Mouse (Mus musculus) forebrain, embryonic 14.5 days (tissue): ENCODE measurements around the gene Prkg2. TPM values are rescaled to one million over a fixed set of nuclear protein-coding genes. Genes with fewer than 3 reads are reported as not detected.

Experiments used
- ATAC-seq: fragments of 200-750 bp; cut with Nextera tagmentation; 2 replicates; pipeline ENCODE4 v1.8.0; 2017; ENCODE audit warnings: mild to moderate bottlenecking, moderate library complexity
- DNase-seq: peaks from one replicate; pipeline ENCODE4 v3.0.0-alpha.2; 2015; ENCODE audit warnings: low spot score
- H3K27ac ChIP-seq: fragments of 300-500 bp; sonication (generic); 2 replicates; pipeline ENCODE4 v1.5.1; 2014; ENCODE audit warnings: low read depth, mild to moderate bottlenecking, control low read depth, low read length, moderate library complexity
- H3K27me3 ChIP-seq: fragments of 300-500 bp; sonication (generic); replicated peaks from 2 replicates; pipeline ENCODE4 v1.6.1; 2014; ENCODE audit warnings: low read length, control low read depth, mixed read lengths; ENCODE audit not compliant: control insufficient read depth, insufficient read depth
- H3K36me3 ChIP-seq: fragments of 300-500 bp; sonication (generic); 2 replicates; pipeline ENCODE4 v1.6.1; 2014; ENCODE audit warnings: low read length, control low read depth; ENCODE audit not compliant: control insufficient read depth, insufficient read depth
- H3K4me1 ChIP-seq: fragments of 300-500 bp; sonication (generic); 2 replicates; pipeline ENCODE4 v1.6.1; 2014; ENCODE audit warnings: antibody characterized with exemption, low read length, control low read depth; ENCODE audit not compliant: control insufficient read depth, insufficient read depth
- H3K4me2 ChIP-seq: fragments of 300-500 bp; sonication (generic); 2 replicates; pipeline ENCODE4 v1.6.1; 2014; ENCODE audit warnings: mild to moderate bottlenecking, control low read depth, low read length
- H3K4me3 ChIP-seq: fragments of 300-500 bp; sonication (generic); 2 replicates; pipeline ENCODE4 v1.5.1; 2014; ENCODE audit warnings: low read depth, low read length, control low read depth
- H3K9ac ChIP-seq: fragments of 300-500 bp; sonication (generic); 2 replicates; pipeline ENCODE4 v1.6.1; 2014; ENCODE audit warnings: mild to moderate bottlenecking, low read length, control low read depth, moderate library complexity
- H3K9me3 ChIP-seq: fragments of 300-500 bp; sonication (generic); replicated peaks from 2 replicates; pipeline ENCODE4 v1.6.1; 2016; ENCODE audit warnings: low read length, control low read depth, mixed read lengths; ENCODE audit not compliant: control insufficient read depth
- WGBS: fragments of 180-500 bp; shearing (Covaris S2); extraction: QIAGEN DNeasy Blood & Tissue Kit; methylation state at CpG from one replicate; pipeline ENCODE4 v1.1.7; 2014; 5-methylcytosine and 5-hydroxymethylcytosine counted together
- polyA plus RNA-seq: library from polyadenylated mRNA; unstranded; fragments of >200 nt; fragmentation: Nextera tagmentation; extraction: Ambion mirVana; gene quantifications from 2 replicates; pipeline ENCODE4 v1.2.1, GENCODE M21; 2014

Prkg2 gene
- polyA plus RNA-seq, 1 experiment from 2014 or later: 0.97 TPM

DNA sequence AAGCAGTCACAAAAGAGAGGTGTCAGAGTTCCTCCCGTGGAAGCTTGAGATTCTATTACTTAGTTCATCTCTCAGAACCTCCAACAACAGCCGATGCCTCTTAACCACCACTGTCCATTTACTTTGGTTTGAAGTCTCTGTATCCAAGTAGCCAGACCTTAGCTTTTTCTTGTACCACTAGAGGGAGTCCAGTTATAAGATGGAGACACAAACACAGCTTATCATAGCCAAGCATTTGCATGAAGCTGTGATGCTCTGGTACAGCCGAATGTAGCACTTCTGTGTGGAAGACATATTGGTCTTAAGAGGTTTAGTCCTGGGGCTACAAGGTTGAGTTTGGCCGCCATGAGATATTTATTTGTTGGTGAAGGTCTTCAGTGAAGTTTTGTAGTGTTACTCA is 134.8 kb downstream of the Prkg2 start:
- Histone ChIP-seq H3K4me1 (no peaks in the 10 kb centered on the region), H3K4me2 (no peak overlapping the region), H3K9ac (no peak overlapping the region), H3K27ac (no peak overlapping the region), H3K4me3 (no peak overlapping the region), H3K27me3 (no peaks in the 10 kb centered on the region), H3K36me3 (no peaks in the 10 kb centered on the region), H3K9me3 (no peaks in the 10 kb centered on the region; the same call in 1 of the 2 replicates)
- DNase-seq (peak; percentile 84), ATAC-seq (0 out of 2 replicates have a peak, but pooled peaks have one; percentile 46)
- WGBS: 55% methylated on average over 4 of the region's 4 CpGs

DNA sequence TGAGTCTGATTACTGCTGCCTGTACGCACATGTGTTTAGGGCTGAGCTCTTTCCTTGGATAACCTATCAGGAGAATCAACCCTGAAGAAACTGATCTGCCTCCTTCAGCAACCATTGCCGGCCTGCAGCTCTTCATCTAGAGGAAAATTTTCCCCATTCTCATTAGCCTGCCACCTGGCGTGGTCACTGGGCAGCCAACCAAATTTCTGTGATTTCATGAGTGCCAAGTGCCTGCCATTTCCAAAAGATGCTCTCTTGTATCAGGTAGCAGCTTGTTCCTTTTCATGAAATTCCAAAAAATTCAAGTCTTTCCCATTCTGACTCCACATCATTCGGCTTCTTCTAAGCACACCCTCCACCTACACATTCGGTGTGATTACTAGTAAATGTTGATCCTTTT is 136.2 kb downstream of the Prkg2 start:
- Histone ChIP-seq H3K36me3 (no peaks in the 10 kb centered on the region), H3K27me3 (no peaks in the 10 kb centered on the region), H3K9ac (no peak overlapping the region), H3K4me2 (no peak overlapping the region), H3K9me3 (no peaks in the 10 kb centered on the region), H3K4me3 (no peak overlapping the region), H3K27ac (no peak overlapping the region), H3K4me1 (no peaks in the 10 kb centered on the region)
- DNase-seq (peak; percentile 45), ATAC-seq (no peak)
- WGBS: 78% methylated on average over 5 of the region's 5 CpGs

DNA sequence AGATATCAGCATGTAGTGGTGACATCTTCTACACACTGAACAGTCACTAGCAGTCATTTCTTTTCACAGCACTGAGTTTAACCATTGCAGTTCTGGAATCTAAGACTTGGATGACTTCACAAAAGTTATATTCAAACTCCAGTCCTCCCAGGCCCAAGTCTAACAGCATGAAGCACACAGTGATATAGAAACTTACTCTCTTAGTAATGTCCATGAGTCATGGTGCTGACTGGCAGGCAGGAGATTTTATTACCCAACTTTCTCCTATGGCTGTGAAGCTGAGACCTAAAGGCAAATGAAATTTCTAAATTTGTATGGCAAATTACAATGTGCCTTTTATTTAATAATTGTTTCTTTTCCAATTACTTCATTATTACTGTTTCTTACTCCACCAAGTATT is 139.2 kb downstream of the Prkg2 start:
- Histone ChIP-seq H3K27me3 (no peaks in the 10 kb centered on the region), H3K27ac (no peak overlapping the region), H3K4me3 (no peak overlapping the region), H3K4me2 (no peak overlapping the region), H3K9me3 (no peaks in the 10 kb centered on the region), H3K4me1 (no peaks in the 10 kb centered on the region), H3K36me3 (no peaks in the 10 kb centered on the region), H3K9ac (no peak overlapping the region)
- DNase-seq: no peak
- no peak for ATAC-seq

DNA sequence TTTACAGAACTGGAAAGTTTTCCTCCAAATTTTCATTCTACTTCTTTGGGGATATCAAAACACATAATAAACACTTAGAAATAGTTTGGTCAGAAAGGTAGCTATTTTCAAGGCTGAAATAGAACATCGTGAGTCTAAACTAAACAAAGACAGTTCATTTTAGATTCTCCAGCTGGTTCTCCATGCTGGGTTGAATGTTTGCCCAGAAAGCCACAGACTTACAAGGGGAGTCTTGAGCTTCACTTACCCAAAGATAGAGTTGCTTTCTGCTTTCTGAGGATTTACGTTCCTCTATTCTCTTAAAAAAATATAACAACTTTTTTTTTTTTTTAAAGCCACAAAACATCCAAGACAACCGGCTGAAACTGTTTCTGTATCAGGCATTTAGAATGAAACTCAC is 142.9 kb downstream of the Prkg2 start:
- Histone ChIP-seq H3K36me3 (no peaks in the 10 kb centered on the region), H3K27ac (no peak overlapping the region), H3K4me1 (no peaks in the 10 kb centered on the region), H3K9me3 (no peaks in the 10 kb centered on the region), H3K27me3 (no peaks in the 10 kb centered on the region), H3K4me2 (no peak overlapping the region), H3K9ac (no peak overlapping the region), H3K4me3 (no peak overlapping the region)
- no peak for DNase-seq
- no peak for ATAC-seq
- 93% methylated on average over 3 of the region's 3 CpGs for WGBS

DNA sequence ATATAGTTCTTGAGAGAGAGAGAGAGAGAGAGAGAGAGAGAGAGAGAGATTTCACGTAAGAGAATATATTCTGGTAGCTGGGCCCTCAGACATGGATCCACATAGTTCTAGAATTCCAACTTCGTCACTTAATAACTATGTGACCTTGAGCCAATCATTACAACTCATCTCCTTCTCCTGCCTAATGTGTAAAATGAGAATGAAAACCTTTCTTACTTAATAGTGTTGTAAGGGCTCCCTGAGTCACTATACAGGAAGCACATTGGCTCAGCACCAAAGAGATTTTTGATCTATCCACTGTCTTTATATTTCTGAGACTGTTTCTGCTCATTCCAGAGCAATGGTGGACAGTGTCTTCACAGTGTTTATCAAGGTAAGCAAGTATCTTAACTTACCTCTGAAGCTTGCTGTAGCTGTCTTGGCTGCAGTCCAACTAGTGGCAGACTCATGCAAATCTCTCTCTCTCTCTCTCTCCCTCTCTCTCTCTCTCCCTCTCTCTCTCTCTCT is 146.6 kb downstream of the Prkg2 start:
- no peaks in the 10 kb centered on the region for H3K4me1 ChIP-seq
- H3K4me2 ChIP-seq: no peak overlapping the region
- H3K4me3 ChIP-seq: no peak overlapping the region
- no peak for DNase-seq
- H3K9ac ChIP-seq: no peak overlapping the region
- no peaks in the 10 kb centered on the region for H3K9me3 ChIP-seq
- no peak for ATAC-seq
- 73% methylated on average over 2 of the region's 2 CpGs for WGBS
- no peaks in the 10 kb centered on the region for H3K27me3 ChIP-seq
- no peaks in the 10 kb centered on the region for H3K36me3 ChIP-seq
- no peak overlapping the region for H3K27ac ChIP-seq

DNA sequence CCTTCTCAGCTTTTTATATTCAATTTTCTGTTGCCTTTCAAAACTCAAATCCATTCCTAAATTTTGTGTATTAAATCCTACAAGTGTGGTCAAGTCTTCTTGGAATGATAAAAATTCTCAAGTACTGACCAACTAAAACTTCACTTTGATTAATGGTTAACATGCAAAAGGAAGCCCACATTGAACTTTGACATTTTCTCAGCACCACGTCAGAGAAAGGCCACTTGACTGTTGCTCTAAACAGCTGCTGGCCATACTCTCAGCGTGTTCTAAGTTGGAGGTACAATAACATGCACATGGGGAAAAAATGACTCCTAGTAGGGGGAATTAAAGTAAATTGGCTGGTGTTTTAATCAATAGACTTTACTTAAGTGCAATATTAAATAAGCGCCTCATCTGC is 155.1 kb downstream of the Prkg2 start:
- ATAC-seq (no peak), DNase-seq (no peak)
- Histone ChIP-seq H3K27me3 (no peaks in the 10 kb centered on the region), H3K9ac (no peak overlapping the region), H3K36me3 (no peaks in the 10 kb centered on the region), H3K27ac (no peak overlapping the region), H3K4me2 (no peak overlapping the region), H3K4me1 (no peaks in the 10 kb centered on the region), H3K4me3 (no peak overlapping the region), H3K9me3 (no peaks in the 10 kb centered on the region)
- WGBS: 84% methylated on average over 3 of the region's 3 CpGs

Other genes starting within 250 kb of the Prkg2 start
- 1.6 and 1.7 TPM in 2 replicates for gene Bmp3, start 182.9 kb downstream of the Prkg2 start, polyA plus RNA-seq